Mouse (Mus musculus) CH12.LX (cell line): ENCODE results near the gene Kif21b.

Experiments used
- CTCF ChIP-seq, 2 experiments: IDR thresholded peaks in 1 of 2; conservative IDR thresholded peaks in 1 of 2; 2 replicates each; pipeline ENCODE4 v1.5.1; 2011 to 2012; ENCODE audit warnings: low read depth in 2 of 2, low read length in 2 of 2, improper control_type of control experiment in 1 of 2, inconsistent platforms in 1 of 2, mild to moderate bottlenecking in 1 of 2, moderate library complexity in 1 of 2
- E2F4 ChIP-seq: IDR thresholded peaks from 2 replicates; pipeline ENCODE4 v1.6.1; 2011; ENCODE audit warnings: low read depth, low read length, improper control_type of control experiment; ENCODE audit not compliant: insufficient replicate concordance
- EP300 ChIP-seq: IDR thresholded peaks from 2 replicates; pipeline ENCODE4 v1.6.1; 2011; ENCODE audit warnings: low read length, improper control_type of control experiment
- HCFC1 ChIP-seq: IDR thresholded peaks from 2 replicates; pipeline ENCODE4 v1.6.1; 2012; ENCODE audit warnings: low read depth, mild to moderate bottlenecking, inconsistent platforms, low read length, improper control_type of control experiment
- MAX ChIP-seq: IDR thresholded peaks from 2 replicates; pipeline ENCODE4 v1.6.1; 2011; ENCODE audit warnings: low read length, improper control_type of control experiment
- MYC ChIP-seq: IDR thresholded peaks from 2 replicates; pipeline ENCODE4 v1.6.1; 2011; ENCODE audit warnings: low read depth, mild to moderate bottlenecking, improper control_type of control experiment, low read length
- POLR2A ChIP-seq: IDR thresholded peaks from 2 replicates; pipeline ENCODE4 v1.6.1; 2011; ENCODE audit warnings: low read depth, mild to moderate bottlenecking, improper control_type of control experiment, low read length
- POLR2AphosphoS2 ChIP-seq: IDR thresholded peaks from 2 replicates; pipeline ENCODE4 v1.6.1; 2011; ENCODE audit warnings: low read depth, low read length, improper control_type of control experiment
- UBTF ChIP-seq: IDR thresholded peaks from 2 replicates; pipeline ENCODE4 v1.6.1; 2012; ENCODE audit warnings: low read depth, mild to moderate bottlenecking, inconsistent platforms, low read length, improper control_type of control experiment, moderate library complexity
- USF1 ChIP-seq: IDR thresholded peaks from 2 replicates; pipeline ENCODE4 v1.6.1; 2014; ENCODE audit warnings: low read depth, mild to moderate bottlenecking, inconsistent platforms, low read length, improper control_type of control experiment

DNA sequence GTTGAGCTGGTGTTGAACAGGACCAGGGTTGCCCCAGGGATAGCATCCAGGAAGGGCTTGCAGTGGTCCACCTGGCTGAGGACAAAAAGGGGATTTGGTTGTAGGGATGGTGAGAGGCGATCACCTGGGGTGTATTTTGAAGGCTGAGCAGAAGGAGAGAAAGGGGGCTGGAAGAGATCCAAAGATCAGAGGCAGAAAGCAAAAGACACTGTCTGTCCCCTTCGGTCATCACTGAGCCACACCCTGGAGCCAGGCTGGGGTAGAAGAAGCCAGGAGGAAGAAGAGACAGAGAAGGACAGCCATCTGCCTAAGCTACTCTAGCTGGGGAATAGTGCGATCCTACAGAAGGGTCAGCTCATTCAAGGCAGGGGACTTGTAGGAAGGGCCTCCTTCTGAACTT, 28.6 kb upstream of the Kif21b start:
- TF ChIP-seq POLR2A (no peak), MYC (no peak), CTCF (conservative IDR thresholded peaks at IDR 0.05 in 1 of 2, IDR thresholded peaks at IDR 0.05 in 1 of 2; ENCODE audit: low read depth in 2 of 2, low read length in 2 of 2) (no peak), E2F4 (no peak), HCFC1 (no peak), EP300 (no peak), MAX (no peak), POLR2AphosphoS2 (no peak), USF1 (no peak), UBTF (no peak)
